Comparison of ENCODE assay signal across 10 mouse cellular contexts in the genomic region with DNA sequence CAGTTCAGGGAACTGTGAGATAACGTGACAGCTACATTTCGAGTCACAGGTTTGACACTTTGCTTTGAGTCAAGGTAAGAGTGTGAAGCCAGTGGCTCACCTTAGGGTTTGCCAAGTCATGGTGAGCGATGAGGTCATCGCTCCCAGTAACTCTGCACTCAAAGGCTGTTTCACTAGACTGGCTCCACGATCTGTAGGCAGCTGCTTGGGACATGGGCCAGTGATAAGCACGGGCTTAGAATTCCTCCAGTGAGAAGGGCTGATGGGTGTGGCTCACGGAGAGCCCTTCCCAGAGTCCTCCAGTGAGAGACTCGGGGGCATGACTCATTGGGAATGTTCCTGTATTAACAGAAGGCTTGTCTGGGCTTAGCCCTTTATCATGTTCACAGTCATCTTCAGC. TPM values are rescaled to one million over a fixed set of nuclear protein-coding genes. Genes with fewer than 3 reads are reported as not detected.
DNase-seq lines count a peak whose midpoint lies in the region; ATAC-seq and TF ChIP-seq lines count a peak whose summit lies in the region.
"Had no signal": no experiment of that assay in that cellular context is flagged by ENCODE, and none has a peak within 500 bp of the region (broad histone marks: within the 10 kb centered on the region; RNA-seq: fewer than 3 reads in every experiment).

No protein-coding gene starts in this region.

- no peak overlapping the region for H3K4me2 ChIP-seq in heart, postnatal 0 days (ENCODE audit: low read depth, low read length)
- H3K4me2 ChIP-seq in lung, embryonic 15.5 days, result no peak overlapping the region
- H3K4me2 ChIP-seq: hindbrain, embryonic 15.5 days; midbrain, embryonic 12.5 days had no signal

- peak; percentile 25 for TF ChIP-seq POLR2A in ES-Bruce4 (IDR thresholded peaks at IDR 0.05; ENCODE audit: insufficient read depth, low read length)

- H3K4me3 ChIP-seq in ES-Bruce4 (ENCODE audit: low read depth, low read length), result no peak overlapping the region
- H3K4me3 ChIP-seq in heart, postnatal 0 days (ENCODE audit: low read depth, low read length), result no peak overlapping the region
- no peak overlapping the region for H3K4me3 ChIP-seq in lung, embryonic 15.5 days
- H3K4me3 ChIP-seq: hindbrain, embryonic 15.5 days; midbrain, embryonic 12.5 days had no signal

- no peaks in the 10 kb centered on the region for H3K27me3 ChIP-seq in ES-Bruce4 (ENCODE audit: control insufficient read depth, insufficient read depth, low read length, poor library complexity, severe bottlenecking)
- no peaks in the 10 kb centered on the region for H3K27me3 ChIP-seq in heart, postnatal 0 days (ENCODE audit: control insufficient read depth, insufficient read depth, low read length)
- H3K27me3 ChIP-seq in lung, embryonic 15.5 days, result no peaks in the 10 kb centered on the region
- H3K27me3 ChIP-seq: hindbrain, embryonic 15.5 days; midbrain, embryonic 12.5 days had no signal

- H3K9ac ChIP-seq in ES-Bruce4 (ENCODE audit: low read depth, poor library complexity, severe bottlenecking), result no peak overlapping the region
- no peak overlapping the region for H3K9ac ChIP-seq in heart, postnatal 0 days (replicated peaks; ENCODE audit: low read depth, low read length)
- no peak overlapping the region for H3K9ac ChIP-seq in lung, embryonic 15.5 days
- H3K9ac ChIP-seq: hindbrain, embryonic 15.5 days; midbrain, embryonic 12.5 days had no signal

- no peaks in the 10 kb centered on the region for H3K9me3 ChIP-seq in ES-Bruce4 (replicated peaks; ENCODE audit: control insufficient read depth, insufficient read depth, low read length, poor library complexity, severe bottlenecking)
- no peaks in the 10 kb centered on the region for H3K9me3 ChIP-seq in heart, postnatal 0 days (replicated peaks; ENCODE audit: control insufficient read depth, low read length)
- no peaks in the 10 kb centered on the region for H3K9me3 ChIP-seq in lung, embryonic 15.5 days
- H3K9me3 ChIP-seq: hindbrain, embryonic 15.5 days; midbrain, embryonic 12.5 days had no signal

- peak; percentile 68; the same call in 1 of the 2 replicates for TF ChIP-seq EP300 in ES-Bruce4 (IDR thresholded peaks at IDR 0.05; ENCODE audit: insufficient read depth, low read depth, low read length)
- TF ChIP-seq EP300 in heart, postnatal 0 days (IDR thresholded peaks at IDR 0.05; ENCODE audit: low read depth), result no peak

- TF ChIP-seq CTCF in ES-Bruce4 (IDR thresholded peaks at IDR 0.05; ENCODE audit: low read depth, low read length), result no peak
- TF ChIP-seq CTCF in heart, postnatal 0 days (IDR thresholded peaks at IDR 0.05; ENCODE audit: low read depth), result no peak

- 25% methylated on average over 8 of the region's 8 CpGs for WGBS in heart, postnatal 0 days
- WGBS in lung, embryonic 15.5 days, result 42% methylated on average over 8 of the region's 8 CpGs

- peaks cover 18% of the 10 kb centered on the region for H3K4me1 ChIP-seq in ES-Bruce4 (ENCODE audit: control insufficient read depth, insufficient read depth, low read length)
- peaks cover 7% of the 10 kb centered on the region; the same call in 1 of the 2 replicates for H3K4me1 ChIP-seq in heart, postnatal 0 days (ENCODE audit: control insufficient read depth, insufficient read depth)
- peaks cover 15% of the 10 kb centered on the region for H3K4me1 ChIP-seq in lung, embryonic 15.5 days
- H3K4me1 ChIP-seq: hindbrain, embryonic 15.5 days; midbrain, embryonic 12.5 days had no signal

- DNase-seq in adrenal gland, postnatal 14 days, result peak; percentile 68
- DNase-seq in heart, postnatal 0 days (ENCODE audit: low spot score), result peak; percentile 85
- no peak for DNase-seq in right cerebral cortex, postnatal 25 days
- no peak for DNase-seq in embryo, embryonic 10 days (ENCODE audit: low spot score)
- DNase-seq in spleen, postnatal 14 days (ENCODE audit: low spot score in 2 of 2), result no peak
- no peak for DNase-seq in right cerebral cortex, postnatal 4 days

- H3K27ac ChIP-seq in ES-Bruce4 (ENCODE audit: insufficient read depth, low read length), result peak overlapping the region; percentile 84
- H3K27ac ChIP-seq in heart, postnatal 0 days (ENCODE audit: low read depth), result peak overlapping the region; percentile 58; the same call in 1 of the 2 replicates
- H3K27ac ChIP-seq in lung, embryonic 15.5 days, result peak overlapping the region; percentile 39; the same call in 1 of the 2 replicates
- H3K27ac ChIP-seq: hindbrain, embryonic 15.5 days; midbrain, embryonic 12.5 days had no signal

- ATAC-seq in heart, postnatal 0 days (ENCODE audit: insufficient read depth, low read depth), result peak; percentile 91
- peak; percentile 79 for ATAC-seq in lung, embryonic 15.5 days (ENCODE audit: borderline replicate concordance, extremely low read depth, low FRiP score, low TSS enrichment)

- no peaks in the 10 kb centered on the region for H3K36me3 ChIP-seq in ES-Bruce4 (ENCODE audit: control insufficient read depth, insufficient read depth, low read length, poor library complexity, severe bottlenecking)
- no peaks in the 10 kb centered on the region for H3K36me3 ChIP-seq in heart, postnatal 0 days (replicated peaks; ENCODE audit: control insufficient read depth, insufficient read depth, low read length)
- H3K36me3 ChIP-seq in lung, embryonic 15.5 days, result no peaks in the 10 kb centered on the region

RNA-seq across cellular contexts. Expression of a gene that starts 16.7 kb away (rescaled TPM):
- 22.4 and 26.7 TPM in 2 replicates for polyA plus RNA-seq in ES-Bruce4 (2011; ENCODE audit: insufficient read depth, insufficient read length, low read depth, missing spikeins)
- 1.3 and 1.8 TPM in 2 replicates for total RNA-seq in adrenal gland, postnatal 14 days (2021)
- total RNA-seq in heart, postnatal 0 days (2014; rRNA removed; ENCODE audit: low replicate concordance), result 2.2 TPM in 1 of 2 replicates, not detected in the other
- polyA plus RNA-seq in heart, postnatal 0 days (2015; fragmentation: Nextera tagmentation; extraction: Ambion mirVana), result 1.5 and 1.9 TPM in 2 replicates
- 10.1 and 11.4 TPM in 2 replicates for polyA plus RNA-seq in lung, embryonic 15.5 days (2015; fragmentation: Nextera tagmentation; extraction: Ambion mirVana)

RNA-seq across cellular contexts. Expression of a gene that starts 26.7 kb away (rescaled TPM):
- polyA plus RNA-seq in ES-Bruce4 (2011; ENCODE audit: insufficient read depth, insufficient read length, low read depth, missing spikeins), result 10.1 and 10.8 TPM in 2 replicates
- 1.1 and 1.3 TPM in 2 replicates for total RNA-seq in adrenal gland, postnatal 14 days (2021)
- total RNA-seq in heart, postnatal 0 days (2014; rRNA removed; ENCODE audit: low replicate concordance), result 0.50 and 1.6 TPM in 2 replicates
- polyA plus RNA-seq in heart, postnatal 0 days (2015; fragmentation: Nextera tagmentation; extraction: Ambion mirVana), result 0.03 and 0.10 TPM in 2 replicates
- polyA plus RNA-seq in lung, embryonic 15.5 days (2015; fragmentation: Nextera tagmentation; extraction: Ambion mirVana), result 0.57 and 0.61 TPM in 2 replicates

RNA-seq across cellular contexts. Expression of a gene that starts 38.5 kb away (rescaled TPM):
- 0.96 and 1.2 TPM in 2 replicates for polyA plus RNA-seq in ES-Bruce4 (2011; ENCODE audit: insufficient read depth, insufficient read length, low read depth, missing spikeins)
- total RNA-seq in adrenal gland, postnatal 14 days (2021), result 0.07 and 0.15 TPM in 2 replicates
- total RNA-seq in heart, postnatal 0 days (2014; rRNA removed; ENCODE audit: low replicate concordance), result 0.23 and 0.43 TPM in 2 replicates
- polyA plus RNA-seq in heart, postnatal 0 days (2015; fragmentation: Nextera tagmentation; extraction: Ambion mirVana), result 0.36 and 0.49 TPM in 2 replicates
- 0.59 and 0.61 TPM in 2 replicates for polyA plus RNA-seq in lung, embryonic 15.5 days (2015; fragmentation: Nextera tagmentation; extraction: Ambion mirVana)

RNA-seq across cellular contexts. Expression of a gene that starts 40.5 kb away (rescaled TPM):
- 11.6 and 12.6 TPM in 2 replicates for polyA plus RNA-seq in ES-Bruce4 (2011; ENCODE audit: insufficient read depth, insufficient read length, low read depth, missing spikeins)
- total RNA-seq in adrenal gland, postnatal 14 days (2021), result 9.1 and 19.4 TPM in 2 replicates
- total RNA-seq in heart, postnatal 0 days (2014; rRNA removed; ENCODE audit: low replicate concordance), result 14.3 and 21.6 TPM in 2 replicates
- 3.2 and 3.9 TPM in 2 replicates for polyA plus RNA-seq in heart, postnatal 0 days (2015; fragmentation: Nextera tagmentation; extraction: Ambion mirVana)
- polyA plus RNA-seq in lung, embryonic 15.5 days (2015; fragmentation: Nextera tagmentation; extraction: Ambion mirVana), result 7.6 and 8.5 TPM in 2 replicates

RNA-seq across cellular contexts. Expression of a gene that starts 53.0 kb away (rescaled TPM):
- polyA plus RNA-seq in ES-Bruce4 (2011; ENCODE audit: insufficient read depth, insufficient read length, low read depth, missing spikeins), result not detected in 2 replicates
- total RNA-seq in adrenal gland, postnatal 14 days (2021), result 0.83 and 0.85 TPM in 2 replicates
- total RNA-seq in heart, postnatal 0 days (2014; rRNA removed; ENCODE audit: low replicate concordance), result 0.11 TPM in 1 of 2 replicates, not detected in the other
- 1.1 and 1.2 TPM in 2 replicates for polyA plus RNA-seq in heart, postnatal 0 days (2015; fragmentation: Nextera tagmentation; extraction: Ambion mirVana)
- polyA plus RNA-seq in lung, embryonic 15.5 days (2015; fragmentation: Nextera tagmentation; extraction: Ambion mirVana), result 2.9 and 3.7 TPM in 2 replicates

Comparison
In these comparisons a context has a peak if more than half of its experiments do, and no peak if none do; other contexts are left out.
1. DNase-seq: peak in adrenal gland, postnatal 14 days (single experiment) and heart, postnatal 0 days (single experiment); none in right cerebral cortex, postnatal 25 days (single experiment), embryo, embryonic 10 days (single experiment), spleen, postnatal 14 days (0 of 2) and right cerebral cortex, postnatal 4 days (single experiment).
2. Peak in every context shown above with its lines, with median percentiles within 50 percentile points of each other: H3K27ac ChIP-seq.